Mouse (Mus musculus) ES-E14 (cell line): Measurements from ENCODE around the gene Tead2.

Source experiments
- CHD2 ChIP-seq: IDR thresholded peaks from 2 replicates; pipeline ENCODE4 v1.6.1; 2014; ENCODE audit warnings: mild to moderate bottlenecking, low read depth, low read length, inconsistent platforms
- HCFC1 ChIP-seq: IDR thresholded peaks from 2 replicates; pipeline ENCODE4 v1.6.1; 2012; ENCODE audit warnings: low read length, inconsistent platforms, borderline replicate concordance; ENCODE audit not compliant: insufficient read depth
- MAFK ChIP-seq: IDR thresholded peaks from 2 replicates; pipeline ENCODE4 v1.6.1; 2014; ENCODE audit warnings: mild to moderate bottlenecking, low read depth, low read length, inconsistent platforms; ENCODE audit not compliant: insufficient read depth
- ZC3H11A ChIP-seq: IDR thresholded peaks from 2 replicates; pipeline ENCODE4 v1.6.1; 2012; ENCODE audit warnings: low read depth, mild to moderate bottlenecking, inconsistent platforms, low read length, borderline replicate concordance
- ZNF384 ChIP-seq: IDR thresholded peaks from 2 replicates; pipeline ENCODE4 v1.6.1; 2012; ENCODE audit warnings: low read depth, low read length, inconsistent platforms

DNA sequence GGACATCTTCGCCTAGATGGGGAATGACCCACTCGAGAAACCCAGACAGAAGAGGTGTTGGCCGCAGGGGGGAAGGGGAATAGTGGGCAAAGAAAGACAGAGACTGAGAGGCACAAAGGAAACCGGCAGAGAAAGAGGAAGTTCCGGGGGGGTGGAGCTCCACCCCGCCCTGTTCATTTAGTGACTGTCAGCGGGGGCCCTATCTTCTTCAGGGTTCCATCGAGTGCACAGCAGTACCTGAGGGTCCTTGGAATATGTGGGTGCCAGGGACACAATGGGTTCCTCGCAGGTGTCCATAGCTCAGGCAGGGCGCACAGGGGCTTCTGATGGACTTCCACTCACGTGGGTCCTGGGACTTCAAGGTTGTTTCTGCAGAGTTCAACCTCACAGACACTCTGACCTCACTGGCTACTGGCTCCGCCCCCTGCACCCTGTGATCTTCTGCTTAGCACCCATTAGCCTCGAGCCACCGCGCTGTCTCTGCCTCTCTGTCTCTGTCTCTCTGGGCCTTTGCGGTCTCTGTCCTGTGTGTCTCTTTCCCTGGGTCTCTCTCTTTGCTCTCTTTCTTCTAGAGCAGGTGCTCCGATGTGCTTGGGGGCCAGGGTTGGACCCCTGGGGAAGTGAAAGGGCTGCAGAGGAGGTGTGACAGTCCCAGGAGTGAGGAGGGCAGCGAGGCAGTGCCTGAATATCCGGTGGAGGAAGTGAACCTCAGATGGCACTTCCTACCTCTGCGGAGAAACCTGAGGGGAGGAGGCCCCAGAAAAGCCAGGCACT lies 23.4 kb downstream of the Tead2 start, which contains the start of gene Cd37:
- no peak for TF ChIP-seq ZC3H11A
- TF ChIP-seq ZNF384 = no peak
- TF ChIP-seq MAFK = no peak
- no peak for TF ChIP-seq CHD2
- TF ChIP-seq HCFC1 = no peak
